Mouse (Mus musculus) limb, embryonic 11.5 days (tissue): ENCODE results near the gene Dner. TPM values are rescaled to one million over a fixed set of nuclear protein-coding genes. Genes with fewer than 3 reads are reported as not detected.

Experiments
- ATAC-seq: fragments of 200-750 bp; cut with Nextera tagmentation; 2 replicates; pipeline ENCODE4 v1.8.0; 2017; ENCODE audit warnings: low read depth; ENCODE audit not compliant: insufficient number of reproducible peaks, low FRiP score, low TSS enrichment
- DNase-seq: peaks from one replicate; pipeline ENCODE4 v3.0.0-alpha.2; 2015; ENCODE audit warnings: low spot score
- H3K27ac ChIP-seq: fragments of 300-500 bp; sonication (generic); replicated peaks from 2 replicates; pipeline ENCODE4 v1.5.1; 2014; ENCODE audit warnings: low read depth, mild to moderate bottlenecking, low read length
- H3K27me3 ChIP-seq: fragments of 300-500 bp; sonication (generic); 2 replicates; pipeline ENCODE4 v1.6.1; 2014; ENCODE audit warnings: mild to moderate bottlenecking, low read length, mixed read lengths; ENCODE audit not compliant: control insufficient read depth, insufficient read depth
- H3K36me3 ChIP-seq: fragments of 300-500 bp; sonication (generic); 2 replicates; pipeline ENCODE4 v1.6.1; 2014; ENCODE audit warnings: mild to moderate bottlenecking, low read length, moderate library complexity, mixed read lengths; ENCODE audit not compliant: control insufficient read depth, insufficient read depth
- H3K4me1 ChIP-seq: fragments of 300-500 bp; sonication (generic); 2 replicates; pipeline ENCODE4 v1.6.1; 2014; ENCODE audit warnings: low read length, mixed read lengths; ENCODE audit not compliant: control insufficient read depth, insufficient read depth
- H3K4me2 ChIP-seq: fragments of 300-500 bp; sonication (generic); 2 replicates; pipeline ENCODE4 v1.6.1; 2014; ENCODE audit warnings: low read depth, mild to moderate bottlenecking, moderate library complexity; ENCODE audit not compliant: severe bottlenecking
- H3K4me3 ChIP-seq: fragments of 300-500 bp; sonication (generic); 2 replicates; pipeline ENCODE4 v1.5.1; 2014; ENCODE audit warnings: low read depth, low read length
- H3K9ac ChIP-seq: fragments of 300-500 bp; sonication (generic); 2 replicates; pipeline ENCODE4 v1.6.1; 2014; ENCODE audit warnings: mild to moderate bottlenecking, low read length
- H3K9me3 ChIP-seq: fragments of 300-500 bp; sonication (generic); 2 replicates; pipeline ENCODE4 v1.6.1; 2016; ENCODE audit warnings: low read length; ENCODE audit not compliant: control insufficient read depth
- WGBS: fragments of 180-500 bp; shearing (Covaris S2); extraction: QIAGEN DNeasy Blood & Tissue Kit; methylation state at CpG from one replicate; pipeline ENCODE4 v1.1.7; 2014; 5-methylcytosine and 5-hydroxymethylcytosine counted together
- polyA plus RNA-seq: library from polyadenylated mRNA; unstranded; fragments of >200 nt; fragmentation: Nextera tagmentation; extraction: Ambion mirVana; gene quantifications from 2 replicates; pipeline ENCODE4 v1.2.1, GENCODE M21; 2014

Gene Dner
- polyA plus RNA-seq, 1 experiment from 2014 or later, result 1.1 TPM

- DNase-seq (no peak), ATAC-seq (no peak)
- no peaks in the 10 kb centered on the region for H3K36me3 ChIP-seq
- no peaks in the 10 kb centered on the region for H3K9me3 ChIP-seq
- H3K4me3 ChIP-seq, result no peak overlapping the region
- H3K4me1 ChIP-seq, result no peaks in the 10 kb centered on the region
- no peak overlapping the region for H3K9ac ChIP-seq
- H3K4me2 ChIP-seq, result no peak overlapping the region
- no peak overlapping the region for H3K27ac ChIP-seq
- 85% methylated on average over 3 of the region's 3 CpGs for WGBS
- H3K27me3 ChIP-seq, result no peaks in the 10 kb centered on the region
Measured at GRCm38 (mm10) chr1:84474274-84474673, 221.7 kb downstream of the Dner start.

DNA sequence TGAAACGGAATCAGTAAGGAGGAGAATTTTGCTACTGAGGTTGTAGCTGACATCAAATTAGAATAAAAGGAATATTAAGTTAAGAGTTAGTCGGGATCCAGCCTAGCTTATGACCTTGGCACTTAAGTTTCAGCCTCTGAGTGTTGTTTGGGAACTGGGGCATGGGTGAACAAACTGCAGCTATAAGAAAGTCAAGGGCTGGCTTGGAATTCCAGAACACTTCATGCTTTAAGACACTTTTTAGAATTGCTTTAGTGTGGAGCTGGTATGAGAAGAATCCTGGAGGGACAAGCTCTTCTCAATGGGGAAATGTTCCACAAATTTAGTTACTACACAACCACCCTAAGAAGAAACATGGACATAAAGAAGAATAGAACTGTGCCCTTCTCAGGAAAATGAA is 223.8 kb downstream of the Dner start:
- 83% methylated on average over 2 of the region's 2 CpGs for WGBS

DNA sequence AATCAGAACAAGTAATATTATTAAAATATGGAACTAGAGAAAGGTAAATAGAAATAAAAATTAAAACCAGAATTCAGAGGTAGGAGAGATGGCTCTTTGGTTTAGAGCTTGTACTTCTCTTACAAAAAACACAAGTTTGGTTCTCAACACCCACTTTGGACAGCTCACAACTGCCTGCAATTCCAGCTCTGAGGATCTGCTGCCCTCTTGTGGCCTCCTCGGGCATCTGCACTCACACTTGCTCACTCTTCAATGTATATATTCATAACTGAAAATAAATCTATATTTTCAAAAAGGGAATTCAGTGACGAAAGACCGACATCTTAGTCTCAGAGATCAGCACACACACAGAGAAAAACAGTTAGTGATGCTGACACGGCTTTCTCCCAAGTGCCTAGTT is 225.7 kb downstream of the Dner start:
- no peak overlapping the region for H3K9ac ChIP-seq
- DNase-seq, result peak; percentile 25

More for the DNA sequence above, 223.8 kb downstream of the Dner start:
- H3K4me3 ChIP-seq, result no peak overlapping the region
- no peaks in the 10 kb centered on the region for H3K36me3 ChIP-seq
- H3K27ac ChIP-seq, result no peak overlapping the region
- H3K9me3 ChIP-seq, result no peaks in the 10 kb centered on the region
- no peak overlapping the region for H3K9ac ChIP-seq
- H3K27me3 ChIP-seq, result no peaks in the 10 kb centered on the region
- H3K4me1 ChIP-seq, result no peaks in the 10 kb centered on the region
- H3K4me2 ChIP-seq, result no peak overlapping the region
- ATAC-seq (no peak), DNase-seq (no peak)

GRCm38 (mm10) chr1:84467664-84468063 is 228.4 kb downstream of the Dner start:
- DNase-seq (no peak), ATAC-seq (no peak)
- Histone ChIP-seq H3K27ac (no peak overlapping the region), H3K9ac (no peak overlapping the region), H3K9me3 (no peaks in the 10 kb centered on the region), H3K27me3 (no peaks in the 10 kb centered on the region), H3K4me2 (no peak overlapping the region), H3K36me3 (no peaks in the 10 kb centered on the region), H3K4me1 (no peaks in the 10 kb centered on the region), H3K4me3 (no peak overlapping the region)
- 78% methylated on average over 3 of the region's 3 CpGs for WGBS

More for the DNA sequence above, 225.7 kb downstream of the Dner start:
- Histone ChIP-seq H3K27ac (no peak overlapping the region), H3K4me3 (no peak overlapping the region), H3K4me2 (no peak overlapping the region), H3K9me3 (no peaks in the 10 kb centered on the region), H3K4me1 (no peaks in the 10 kb centered on the region), H3K27me3 (no peaks in the 10 kb centered on the region), H3K36me3 (no peaks in the 10 kb centered on the region)
- whole genome bisulfite sequencing, result 74% methylated on average over 4 of the region's 4 CpGs
- ATAC-seq, result no peak

DNA sequence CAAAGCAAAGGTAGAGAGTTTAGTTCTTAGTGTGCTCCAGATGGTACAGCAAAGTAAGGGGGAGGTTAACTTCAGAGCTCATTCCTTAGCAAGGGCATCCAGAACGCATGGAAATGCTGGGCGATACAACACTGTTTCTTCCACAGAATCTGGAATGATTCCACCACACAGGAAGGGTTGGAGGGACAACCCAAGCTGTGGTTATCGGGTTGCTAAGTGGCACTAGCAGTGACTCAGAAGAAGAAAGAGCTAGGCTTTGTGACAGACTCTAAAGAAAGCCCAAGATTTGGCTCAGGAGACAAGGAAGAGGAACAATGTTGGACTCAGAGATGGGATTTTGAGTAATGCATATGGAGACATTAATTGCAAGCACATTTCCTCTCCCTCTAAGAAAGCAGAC is 231.3 kb downstream of the Dner start:
- H3K36me3 ChIP-seq, result no peaks in the 10 kb centered on the region
- no peaks in the 10 kb centered on the region for H3K4me1 ChIP-seq
- no peak overlapping the region for H3K4me3 ChIP-seq
- DNase-seq (no peak), ATAC-seq (no peak)
- H3K27me3 ChIP-seq, result no peaks in the 10 kb centered on the region
- no peak overlapping the region for H3K27ac ChIP-seq
- H3K9me3 ChIP-seq, result no peaks in the 10 kb centered on the region
- no peak overlapping the region for H3K9ac ChIP-seq
- no peak overlapping the region for H3K4me2 ChIP-seq
- 86% methylated on average over 3 of the region's 3 CpGs for WGBS

DNA sequence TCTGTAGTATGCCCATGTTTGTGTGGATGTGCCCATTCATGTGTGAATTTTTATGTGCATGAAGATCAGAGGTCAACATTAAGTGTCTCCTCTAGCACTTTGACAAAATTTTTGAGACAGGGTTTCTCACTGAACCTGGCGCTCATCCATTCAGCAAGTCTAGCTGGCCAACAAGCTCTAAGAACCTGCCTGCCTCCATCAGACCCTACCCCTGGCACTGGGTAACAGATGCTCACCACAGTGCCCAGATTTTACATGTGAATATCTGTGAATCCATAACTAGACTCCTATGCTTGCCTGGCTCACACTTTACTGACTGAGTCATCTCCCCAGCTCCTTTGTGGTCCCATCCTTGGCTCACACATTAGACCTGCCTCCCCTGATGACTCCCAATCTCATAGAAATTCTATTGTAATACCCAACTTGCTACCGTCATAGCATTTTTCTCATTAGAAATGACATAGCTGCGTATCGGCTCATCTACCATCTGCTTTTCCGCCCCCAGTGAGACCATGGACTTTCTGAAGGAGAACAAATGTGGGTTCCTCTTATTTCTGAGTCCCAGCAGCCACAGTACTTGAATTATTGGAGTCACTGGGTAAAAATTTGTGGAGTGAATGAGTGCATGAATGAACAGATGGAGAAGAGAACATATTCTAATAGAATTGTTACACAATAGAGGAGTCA is 231.9 kb downstream of the Dner start:
- Histone ChIP-seq H3K9me3 (no peaks in the 10 kb centered on the region), H3K36me3 (no peaks in the 10 kb centered on the region), H3K9ac (no peak overlapping the region), H3K4me3 (no peak overlapping the region), H3K4me1 (no peaks in the 10 kb centered on the region), H3K27ac (no peak overlapping the region), H3K27me3 (no peaks in the 10 kb centered on the region), H3K4me2 (no peak overlapping the region)
- 95% methylated on average over 5 of the region's 5 CpGs for WGBS
- DNase-seq, result no peak
- no peak for ATAC-seq

DNA sequence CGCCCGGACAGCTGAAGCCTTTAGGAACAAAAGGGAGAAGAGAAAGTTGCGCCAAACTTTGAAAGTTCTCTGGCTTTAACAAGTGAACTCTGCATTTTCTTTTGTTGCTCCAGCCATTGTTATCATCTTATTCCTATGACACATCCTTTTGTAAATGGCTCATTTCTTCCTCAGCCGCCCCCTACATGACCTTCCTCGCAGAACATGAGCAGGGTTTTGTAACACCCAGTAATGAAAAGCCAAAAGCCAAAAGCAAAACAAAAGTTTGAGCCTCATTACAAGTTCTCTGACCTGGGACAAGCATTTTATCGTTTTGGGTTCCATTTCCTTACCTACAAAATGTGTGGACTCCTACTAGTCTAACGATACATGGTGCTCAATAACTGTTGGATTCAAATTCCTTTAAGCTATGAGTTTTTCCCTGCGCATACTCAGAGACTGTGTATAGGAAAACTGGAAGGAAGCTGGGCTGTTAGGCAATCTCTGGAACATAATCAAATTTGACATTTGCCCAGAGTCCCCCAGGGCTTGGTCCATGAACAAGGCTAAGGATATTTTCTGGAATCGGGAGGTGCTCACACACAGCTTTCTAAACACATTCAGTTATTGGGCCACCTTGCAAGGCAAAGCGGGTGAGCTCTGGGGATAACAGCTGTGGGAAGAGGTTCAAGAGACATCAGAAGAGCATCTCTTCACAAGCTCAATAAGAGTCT is 246.3 kb downstream of the Dner start:
- no peaks in the 10 kb centered on the region for H3K36me3 ChIP-seq
- H3K9ac ChIP-seq, result no peak overlapping the region
- H3K27me3 ChIP-seq, result no peaks in the 10 kb centered on the region
- WGBS, result 89% methylated on average over 10 of the region's 10 CpGs
- no peak overlapping the region for H3K27ac ChIP-seq
- DNase-seq (no peak), ATAC-seq (no peak)
- H3K4me1 ChIP-seq, result no peaks in the 10 kb centered on the region
- no peaks in the 10 kb centered on the region for H3K9me3 ChIP-seq
- H3K4me3 ChIP-seq, result no peak overlapping the region
- H3K4me2 ChIP-seq, result no peak overlapping the region

DNA sequence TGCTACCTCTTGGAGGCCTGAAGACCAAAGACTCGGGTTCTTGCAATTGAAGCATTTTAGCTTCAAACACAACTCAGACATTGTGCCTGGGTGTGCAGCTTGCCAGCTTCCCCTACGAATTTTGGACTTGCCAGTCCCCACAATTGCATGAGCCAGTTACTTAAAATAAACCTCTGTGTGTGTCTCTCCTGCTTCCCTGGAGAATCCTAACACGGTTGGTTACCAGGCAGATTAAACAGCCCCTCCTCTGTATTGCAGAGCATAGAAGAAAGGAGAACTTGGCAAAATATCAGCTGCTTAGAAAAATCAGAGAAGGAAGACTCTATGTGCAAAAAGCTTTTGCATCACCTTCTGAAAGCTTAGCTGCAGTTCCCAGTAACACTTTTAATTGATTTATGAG is 252.4 kb downstream of the Dner start:
- no peak for DNase-seq
- no peak overlapping the region for H3K9ac ChIP-seq
- H3K9me3 ChIP-seq, result no peaks in the 10 kb centered on the region
- no peak for ATAC-seq
- 68% methylated on average over 3 of the region's 3 CpGs for WGBS
- H3K4me2 ChIP-seq, result no peak overlapping the region
- H3K27ac ChIP-seq, result no peak overlapping the region
- H3K4me3 ChIP-seq, result no peak overlapping the region
- H3K27me3 ChIP-seq, result no peaks in the 10 kb centered on the region
- no peaks in the 10 kb centered on the region for H3K4me1 ChIP-seq
- H3K36me3 ChIP-seq, result no peaks in the 10 kb centered on the region
